Mouse (Mus musculus): ENCODE data around the gene Dst. TPM values are rescaled to one million over a fixed set of nuclear protein-coding genes. Genes with fewer than 3 reads are reported as not detected.

Gene Dst
- polyA plus RNA-seq, 1 experiment from 2014 or later, result 11.3 TPM

DNA sequence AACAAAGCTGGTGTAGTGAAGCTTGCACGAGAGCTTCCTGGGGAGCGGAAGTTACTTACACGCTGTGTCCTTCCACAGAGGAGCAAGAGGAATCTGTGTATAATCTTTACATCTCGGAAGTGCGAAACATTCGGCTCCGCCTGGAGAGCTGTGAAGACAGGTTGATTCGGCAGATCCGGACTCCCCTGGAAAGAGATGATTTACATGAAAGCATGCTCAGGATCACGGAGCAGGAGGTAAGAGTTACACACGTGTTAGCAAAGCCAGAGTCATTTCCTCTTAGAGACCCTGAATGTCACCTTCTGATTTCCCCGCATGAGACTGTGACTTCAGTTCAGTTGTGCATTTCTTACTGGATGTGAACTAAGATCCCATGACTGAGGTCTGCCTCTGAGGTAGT is 261.1 kb downstream of the Dst start:
- peaks cover 73% of the 10 kb centered on the region for H3K36me3 ChIP-seq (replicated peaks)
- no peak for DNase-seq (ENCODE audit: extremely low spot score, low spot score)
- 92% methylated on average over 12 of the region's 12 CpGs for WGBS

DNA sequence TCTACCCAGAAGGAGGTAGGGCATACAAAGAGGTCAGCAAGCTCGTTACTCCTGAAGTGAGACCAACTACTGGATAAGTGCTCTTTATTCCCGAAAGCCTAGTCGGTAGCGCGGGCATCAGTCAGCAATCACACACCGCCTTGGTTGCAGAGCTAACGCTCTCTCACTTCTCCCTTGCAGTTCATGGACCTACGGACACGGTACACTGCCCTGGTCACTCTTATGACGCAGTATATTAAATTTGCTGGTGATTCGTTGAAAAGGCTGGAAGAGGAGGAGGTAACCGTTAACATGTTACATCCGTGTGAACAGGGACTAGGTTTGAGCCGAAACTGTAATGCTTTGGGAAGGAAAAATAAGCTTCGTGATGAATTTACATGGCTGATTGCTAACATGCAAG is 266.5 kb downstream of the Dst start:
- Histone ChIP-seq H3K4me3 (no peak overlapping the region), H3K9me3 (no peaks in the 10 kb centered on the region; the same call in 1 of the 2 replicates), H3K36me3 (replicated peaks) (peaks cover 83% of the 10 kb centered on the region), H3K27ac (no peak overlapping the region), H3K4me1 (no peaks in the 10 kb centered on the region), H3K27me3 (ENCODE audit: poor library complexity, severe bottlenecking) (no peaks in the 10 kb centered on the region)
- WGBS, result 95% methylated on average over 15 of the region's 15 CpGs
- no peak for DNase-seq (ENCODE audit: extremely low spot score, low spot score)

More for the DNA sequence above, 261.1 kb downstream of the Dst start:
- H3K27me3 ChIP-seq (ENCODE audit: poor library complexity, severe bottlenecking), result no peaks in the 10 kb centered on the region
- no peaks in the 10 kb centered on the region for H3K9me3 ChIP-seq
- H3K4me3 ChIP-seq, result no peak overlapping the region
- H3K27ac ChIP-seq, result no peak overlapping the region
- H3K4me1 ChIP-seq, result no peaks in the 10 kb centered on the region

GRCm38 (mm10) chr1:34174961-34175360 is 266.9 kb downstream of the Dst start:
- Histone ChIP-seq H3K36me3 (replicated peaks) (peaks cover 83% of the 10 kb centered on the region), H3K9me3 (no peaks in the 10 kb centered on the region; the same call in 1 of the 2 replicates), H3K27me3 (ENCODE audit: poor library complexity, severe bottlenecking) (no peaks in the 10 kb centered on the region), H3K27ac (no peak overlapping the region), H3K4me3 (no peak overlapping the region), H3K4me1 (no peaks in the 10 kb centered on the region)
- no peak for DNase-seq (ENCODE audit: extremely low spot score, low spot score)
- WGBS, result 87% methylated on average over 8 of the region's 8 CpGs

GRCm38 (mm10) chr1:34178022-34178727 is 270.1 kb downstream of the Dst start:
- DNase-seq (ENCODE audit: extremely low spot score, low spot score), result no peak
- Histone ChIP-seq H3K36me3 (replicated peaks) (peaks cover 74% of the 10 kb centered on the region), H3K27me3 (ENCODE audit: poor library complexity, severe bottlenecking) (no peaks in the 10 kb centered on the region), H3K4me3 (peak overlapping the region; percentile 8; the same call in 1 of the 2 replicates), H3K9me3 (no peaks in the 10 kb centered on the region; the same call in 1 of the 2 replicates), H3K4me1 (peaks cover 3% of the 10 kb centered on the region; the same call in 1 of the 2 replicates), H3K27ac (0 out of 2 replicates have a peak overlapping the region, but pooled peaks have one; percentile 30)
- 84% methylated on average over 41 of the region's 41 CpGs for WGBS

GRCm38 (mm10) chr1:34179756-34180155 is 271.7 kb downstream of the Dst start:
- no peaks in the 10 kb centered on the region; the same call in 1 of the 2 replicates for H3K9me3 ChIP-seq
- H3K27ac ChIP-seq, result no peak overlapping the region
- no peak overlapping the region for H3K4me3 ChIP-seq
- peaks cover 58% of the 10 kb centered on the region for H3K36me3 ChIP-seq (replicated peaks)
- DNase-seq (ENCODE audit: extremely low spot score, low spot score), result no peak
- no peaks in the 10 kb centered on the region for H3K27me3 ChIP-seq (ENCODE audit: poor library complexity, severe bottlenecking)
- WGBS, result 90% methylated on average over 19 of the region's 19 CpGs
- H3K4me1 ChIP-seq, result peaks cover 7% of the 10 kb centered on the region; the same call in 1 of the 2 replicates

GRCm38 (mm10) chr1:34182406-34183249 is 274.6 kb downstream of the Dst start:
- Histone ChIP-seq H3K27ac (peak overlapping the region; percentile 44; the same call in 1 of the 2 replicates), H3K27me3 (ENCODE audit: poor library complexity, severe bottlenecking) (no peaks in the 10 kb centered on the region), H3K4me1 (peaks cover 7% of the 10 kb centered on the region; the same call in 1 of the 2 replicates), H3K36me3 (replicated peaks) (peaks cover 45% of the 10 kb centered on the region), H3K4me3 (no peak overlapping the region), H3K9me3 (no peaks in the 10 kb centered on the region; the same call in 1 of the 2 replicates)
- WGBS, result 92% methylated on average over 24 of the region's 24 CpGs
- no peak for DNase-seq (ENCODE audit: extremely low spot score, low spot score)

DNA sequence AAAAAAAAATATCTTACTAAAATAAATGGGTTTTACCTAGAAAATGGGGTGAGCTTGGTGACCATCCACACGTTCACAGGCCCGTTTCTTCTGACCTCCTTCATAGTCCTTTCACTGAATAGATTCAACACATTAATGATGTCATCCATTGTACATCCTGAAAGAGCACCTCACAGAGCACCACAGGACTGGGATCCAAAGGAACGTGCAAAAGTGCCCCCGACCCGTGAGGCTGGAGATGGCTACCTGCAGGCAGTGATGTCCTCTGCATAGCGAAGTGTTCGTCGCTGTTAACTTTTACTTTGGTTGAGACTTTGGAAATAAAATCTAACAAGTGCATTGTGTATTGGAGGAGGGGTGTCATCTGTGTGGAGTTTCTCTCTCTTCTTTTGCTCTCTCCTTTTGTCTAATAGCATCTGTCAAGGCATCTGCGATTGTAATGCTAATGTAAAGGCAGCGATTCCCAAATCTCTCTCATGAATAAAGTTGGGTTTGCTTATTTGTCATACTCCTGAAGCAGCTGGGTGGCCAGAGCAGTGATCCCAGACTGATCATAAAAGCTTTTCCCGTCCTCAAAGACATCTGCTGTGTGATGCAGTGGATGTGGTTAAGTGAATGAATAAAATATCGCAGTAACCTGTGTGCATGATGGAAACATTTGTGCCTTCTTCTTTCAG is 275.4 kb downstream of the Dst start:
- no peak for DNase-seq (ENCODE audit: extremely low spot score, low spot score)
- no peak overlapping the region for H3K4me3 ChIP-seq
- H3K9me3 ChIP-seq, result no peaks in the 10 kb centered on the region; the same call in 1 of the 2 replicates
- H3K36me3 ChIP-seq (replicated peaks), result peaks cover 40% of the 10 kb centered on the region
- H3K27ac ChIP-seq, result no peak overlapping the region
- peaks cover 12% of the 10 kb centered on the region; the same call in 1 of the 2 replicates for H3K4me1 ChIP-seq
- no peaks in the 10 kb centered on the region for H3K27me3 ChIP-seq (ENCODE audit: poor library complexity, severe bottlenecking)
- 85% methylated on average over 12 of the region's 12 CpGs for WGBS

DNA sequence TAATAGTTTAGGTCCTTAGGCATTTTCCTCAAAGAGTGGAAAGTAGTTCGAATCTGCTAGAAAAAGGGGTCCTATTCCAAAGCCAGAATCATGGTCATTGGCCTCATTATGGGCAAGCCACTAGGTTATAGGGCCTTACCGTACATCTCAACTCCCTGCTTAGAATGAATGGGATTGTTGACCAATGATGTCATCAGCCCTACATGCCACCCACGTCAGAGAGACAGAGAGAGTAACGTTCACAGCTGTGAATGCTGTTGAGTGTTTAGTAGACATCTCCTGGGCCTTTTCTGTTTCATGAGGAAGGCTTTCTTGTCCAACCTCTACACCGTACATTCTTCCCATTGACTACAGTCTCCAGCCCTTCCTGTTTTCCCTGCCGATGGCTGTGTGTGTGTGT is 276.2 kb downstream of the Dst start:
- peaks cover 12% of the 10 kb centered on the region; the same call in 1 of the 2 replicates for H3K4me1 ChIP-seq
- 83% methylated on average over 6 of the region's 6 CpGs for WGBS
- H3K36me3 ChIP-seq (replicated peaks), result peaks cover 37% of the 10 kb centered on the region
- H3K27me3 ChIP-seq (ENCODE audit: poor library complexity, severe bottlenecking), result no peaks in the 10 kb centered on the region
- no peak overlapping the region for H3K4me3 ChIP-seq
- H3K9me3 ChIP-seq, result no peaks in the 10 kb centered on the region
- no peak for DNase-seq (ENCODE audit: extremely low spot score, low spot score)
- no peak overlapping the region for H3K27ac ChIP-seq

DNA sequence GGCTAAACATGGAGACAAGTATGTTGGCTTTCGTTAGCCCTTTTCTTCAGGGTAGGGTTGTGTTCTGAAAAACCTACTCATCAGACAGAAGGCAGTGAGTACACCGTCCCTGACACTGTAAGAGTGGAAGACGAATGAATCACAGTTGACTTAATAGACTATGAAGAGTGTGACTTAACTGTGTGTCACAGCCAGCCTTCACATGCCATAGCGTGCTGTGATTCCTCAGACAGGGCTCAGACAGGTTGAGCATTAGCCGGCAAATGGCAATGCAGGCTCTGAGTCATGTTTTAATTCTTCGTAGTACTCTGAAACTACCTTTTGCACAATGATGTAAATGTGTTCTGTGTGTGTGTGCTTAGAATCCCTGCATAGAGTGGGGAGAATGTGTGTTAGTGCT is 278.0 kb downstream of the Dst start:
- Histone ChIP-seq H3K9me3 (no peaks in the 10 kb centered on the region), H3K27me3 (ENCODE audit: poor library complexity, severe bottlenecking) (no peaks in the 10 kb centered on the region), H3K4me3 (no peak overlapping the region), H3K36me3 (replicated peaks) (peaks cover 40% of the 10 kb centered on the region), H3K4me1 (peaks cover 12% of the 10 kb centered on the region; the same call in 1 of the 2 replicates), H3K27ac (no peak overlapping the region)
- WGBS, result 95% methylated on average over 6 of the region's 6 CpGs
- DNase-seq (ENCODE audit: extremely low spot score, low spot score), result no peak

DNA sequence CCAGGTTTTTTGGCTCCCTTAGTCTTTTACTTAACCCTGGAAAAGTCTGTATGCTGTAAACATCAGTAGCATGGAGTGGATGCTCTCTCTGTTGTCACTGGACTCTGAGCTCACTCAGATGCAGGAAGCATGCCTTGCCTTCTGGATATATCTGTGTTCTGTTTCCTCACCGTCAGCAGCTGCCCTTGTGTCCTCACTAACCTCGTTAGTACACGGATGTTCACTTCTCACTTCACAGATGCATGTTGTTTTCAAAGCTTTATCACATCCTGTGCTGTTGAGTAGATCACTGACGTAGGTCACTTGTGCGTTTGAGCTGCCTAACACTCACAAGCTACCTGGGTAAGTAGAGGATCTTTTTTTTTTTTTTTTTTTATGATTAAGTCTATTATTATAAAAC is 279.5 kb downstream of the Dst start:
- H3K27me3 ChIP-seq (ENCODE audit: poor library complexity, severe bottlenecking), result no peaks in the 10 kb centered on the region
- no peak overlapping the region for H3K27ac ChIP-seq
- H3K9me3 ChIP-seq, result no peaks in the 10 kb centered on the region
- DNase-seq (ENCODE audit: extremely low spot score, low spot score), result no peak
- 78% methylated on average over 5 of the region's 5 CpGs for WGBS
- H3K36me3 ChIP-seq (replicated peaks), result peaks cover 40% of the 10 kb centered on the region
- no peak overlapping the region for H3K4me3 ChIP-seq
- H3K4me1 ChIP-seq, result peaks cover 12% of the 10 kb centered on the region; the same call in 1 of the 2 replicates

DNA sequence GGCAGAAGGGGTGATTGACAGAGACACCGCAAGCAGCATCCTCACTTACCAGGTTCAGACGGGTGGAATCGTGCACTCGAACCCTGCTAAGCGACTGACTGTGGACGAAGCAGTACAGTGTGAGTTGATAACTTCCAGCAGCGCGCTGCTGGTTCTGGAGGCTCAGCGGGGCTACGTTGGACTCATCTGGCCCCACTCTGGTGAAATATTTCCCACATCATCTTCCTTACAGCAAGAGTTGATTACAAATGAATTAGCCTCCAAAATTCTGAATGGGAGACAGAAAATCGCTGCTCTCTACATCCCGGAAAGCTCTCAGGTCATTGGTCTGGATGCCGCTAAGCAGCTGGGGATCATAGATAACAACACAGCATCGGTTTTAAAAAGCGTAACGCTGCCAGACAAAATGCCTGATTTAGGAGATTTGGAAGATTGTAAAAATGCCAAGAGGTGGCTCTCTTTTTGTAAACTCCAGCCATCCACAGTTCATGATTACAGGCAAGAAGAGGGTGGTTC is 280.8 kb downstream of the Dst start:
- H3K4me3 ChIP-seq, result no peak overlapping the region
- no peaks in the 10 kb centered on the region for H3K9me3 ChIP-seq
- H3K4me1 ChIP-seq, result peaks cover 5% of the 10 kb centered on the region; the same call in 1 of the 2 replicates
- WGBS, result 96% methylated on average over 16 of the region's 16 CpGs
- no peaks in the 10 kb centered on the region for H3K27me3 ChIP-seq (ENCODE audit: poor library complexity, severe bottlenecking)
- H3K27ac ChIP-seq, result no peak overlapping the region
- DNase-seq (ENCODE audit: extremely low spot score, low spot score), result no peak
- H3K36me3 ChIP-seq (replicated peaks), result peaks cover 48% of the 10 kb centered on the region

DNA sequence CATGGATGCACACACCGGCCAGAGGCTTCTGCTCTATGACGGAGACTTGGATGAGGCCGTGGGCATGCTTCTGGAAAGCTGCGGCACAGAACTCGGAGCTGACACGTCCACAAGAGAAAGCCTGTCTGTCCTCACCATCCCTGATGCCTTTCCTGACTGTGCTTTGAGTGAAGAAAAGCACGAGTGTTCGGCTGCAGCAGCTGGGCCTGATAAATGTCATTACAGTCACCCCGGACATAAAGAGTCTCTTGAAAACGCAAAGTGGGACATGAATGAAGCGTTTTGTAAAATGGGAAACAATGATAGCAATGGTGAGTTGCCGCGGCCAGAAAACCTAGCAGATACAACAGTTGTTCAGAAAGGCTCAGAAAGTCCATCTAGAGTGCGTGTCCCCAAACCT is 281.3 kb downstream of the Dst start:
- 0 out of 2 replicates have a peak, but pooled peaks cover 5% of the 10 kb centered on the region for H3K4me1 ChIP-seq
- DNase-seq (ENCODE audit: extremely low spot score, low spot score), result no peak
- peaks cover 49% of the 10 kb centered on the region for H3K36me3 ChIP-seq (replicated peaks)
- no peaks in the 10 kb centered on the region for H3K9me3 ChIP-seq
- 92% methylated on average over 14 of the region's 14 CpGs for WGBS
- no peak overlapping the region for H3K4me3 ChIP-seq
- H3K27me3 ChIP-seq (ENCODE audit: poor library complexity, severe bottlenecking), result no peaks in the 10 kb centered on the region
- no peak overlapping the region for H3K27ac ChIP-seq
